Mouse (Mus musculus) kidney, embryonic 14.5 days (tissue): Measurements from ENCODE around the gene Myh2. TPM values are rescaled to one million over a fixed set of nuclear protein-coding genes. Genes with fewer than 3 reads are reported as not detected.

Experiments
- ATAC-seq: fragments of 200-750 bp; cut with Nextera tagmentation; 2 replicates; pipeline ENCODE4 v1.8.0; 2017; ENCODE audit warnings: moderate number of reproducible peaks, mild to moderate bottlenecking, moderate TSS enrichment, moderate library complexity; ENCODE audit not compliant: low FRiP score, low TSS enrichment
- H3K27ac ChIP-seq: fragments of 300-500 bp; sonication (generic); 2 replicates; pipeline ENCODE4 v1.5.1; 2014; ENCODE audit warnings: low read depth, mild to moderate bottlenecking, low read length, moderate library complexity, mixed read lengths
- H3K27me3 ChIP-seq: fragments of 300-500 bp; sonication (generic); 2 replicates; pipeline ENCODE4 v1.6.1; 2014; ENCODE audit warnings: mild to moderate bottlenecking, low read length; ENCODE audit not compliant: control insufficient read depth, insufficient read depth
- H3K36me3 ChIP-seq: fragments of 300-500 bp; sonication (generic); 2 replicates; pipeline ENCODE4 v1.6.1; 2014; ENCODE audit warnings: low read length, mixed read lengths; ENCODE audit not compliant: control insufficient read depth, insufficient read depth
- H3K4me1 ChIP-seq: fragments of 300-500 bp; sonication (generic); 2 replicates; pipeline ENCODE4 v1.6.1; 2014; ENCODE audit warnings: low read length, mixed read lengths; ENCODE audit not compliant: control insufficient read depth, insufficient read depth
- H3K4me2 ChIP-seq: fragments of 300-500 bp; sonication (generic); replicated peaks from 2 replicates; pipeline ENCODE4 v1.6.1; 2014; ENCODE audit warnings: low read depth, mild to moderate bottlenecking, low read length
- H3K4me3 ChIP-seq: fragments of 300-500 bp; sonication (generic); 2 replicates; pipeline ENCODE4 v1.5.1; 2014; ENCODE audit warnings: mild to moderate bottlenecking, low read length
- H3K9ac ChIP-seq: fragments of 300-500 bp; sonication (generic); 2 replicates; pipeline ENCODE4 v1.6.1; 2014; ENCODE audit warnings: low read depth, mild to moderate bottlenecking, low read length, moderate library complexity
- H3K9me3 ChIP-seq: fragments of 300-500 bp; sonication (generic); 2 replicates; pipeline ENCODE4 v1.6.1; 2016; ENCODE audit warnings: low read length; ENCODE audit not compliant: control insufficient read depth
- WGBS: fragments of 180-500 bp; shearing (Covaris S2); extraction: QIAGEN DNeasy Blood & Tissue Kit; methylation state at CpG from one replicate; pipeline ENCODE4 v1.1.7; 2014; 5-methylcytosine and 5-hydroxymethylcytosine counted together
- polyA plus RNA-seq: library from polyadenylated mRNA; unstranded; fragments of >200 nt; fragmentation: Nextera tagmentation; extraction: Ambion mirVana; gene quantifications from 2 replicates; pipeline ENCODE4 v1.2.1, GENCODE M21; 2014

The Myh2 gene
- polyA plus RNA-seq, 1 experiment from 2014 or later = not detected

DNA sequence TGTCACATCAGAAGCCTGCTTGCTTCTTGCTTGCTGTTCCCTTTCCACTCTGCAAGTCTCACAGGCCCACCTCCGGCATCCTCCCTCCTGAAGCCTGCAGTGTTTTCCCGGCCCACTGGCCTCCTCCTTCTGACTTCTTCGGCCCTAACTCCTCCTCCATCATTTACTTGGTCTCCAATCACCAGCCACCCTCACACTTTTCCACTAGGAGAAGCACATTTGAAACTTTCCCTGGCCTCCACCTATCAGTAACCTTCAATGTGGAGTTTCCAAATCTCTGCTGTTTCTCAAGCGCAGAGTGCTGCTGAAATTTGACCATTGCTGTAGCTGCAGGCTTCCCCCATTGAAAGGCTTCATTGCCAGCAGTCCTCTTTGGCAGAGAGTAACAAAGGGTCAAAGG is 28.8 kb upstream of the Myh2 start:
- 63% methylated on average over 4 of the region's 4 CpGs for WGBS
- Histone ChIP-seq H3K9ac (no peak overlapping the region), H3K36me3 (no peaks in the 10 kb centered on the region), H3K9me3 (no peaks in the 10 kb centered on the region), H3K4me3 (no peak overlapping the region), H3K27me3 (no peaks in the 10 kb centered on the region), H3K27ac (no peak overlapping the region), H3K4me1 (no peaks in the 10 kb centered on the region), H3K4me2 (no peak overlapping the region)
- ATAC-seq = no peak

GRCm38 (mm10) chr11:67143065-67143464 is 27.8 kb upstream of the Myh2 start:
- Histone ChIP-seq H3K27ac (no peak overlapping the region), H3K9me3 (no peaks in the 10 kb centered on the region), H3K36me3 (no peaks in the 10 kb centered on the region), H3K4me1 (no peaks in the 10 kb centered on the region), H3K27me3 (no peaks in the 10 kb centered on the region), H3K9ac (no peak overlapping the region), H3K4me3 (no peak overlapping the region), H3K4me2 (no peak overlapping the region)
- whole genome bisulfite sequencing = 77% methylated on average over 5 of the region's 5 CpGs
- no peak for ATAC-seq

DNA sequence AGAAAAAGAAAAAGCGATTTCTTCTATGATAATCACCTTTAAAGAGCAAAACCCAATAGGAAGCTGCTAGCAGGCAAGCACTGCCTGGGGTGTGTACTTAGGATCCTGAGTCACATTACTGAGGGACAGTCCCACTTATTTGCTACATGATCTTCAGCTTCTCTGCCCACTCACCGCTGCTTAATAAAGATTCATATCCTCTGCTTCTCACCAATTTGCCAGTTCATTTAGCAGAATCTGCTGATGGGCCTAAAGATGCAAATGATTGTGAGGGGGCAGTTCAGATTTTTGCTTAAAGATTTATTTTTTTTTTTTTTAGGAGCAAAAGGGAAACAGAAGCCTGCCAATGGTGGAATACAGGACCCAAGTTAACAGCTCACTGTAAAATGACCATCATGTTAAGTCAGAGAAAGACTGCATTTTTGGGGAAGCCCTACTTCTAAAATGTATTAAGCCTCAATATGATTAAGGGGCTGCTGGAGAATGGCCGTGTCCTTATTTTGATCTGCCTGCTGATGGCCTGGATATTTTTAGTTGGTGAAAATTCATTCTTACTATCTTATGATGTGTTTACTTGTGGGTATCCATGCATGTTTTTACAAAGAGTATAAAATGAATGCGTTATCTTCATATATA is 26.8 kb upstream of the Myh2 start:
- Histone ChIP-seq H3K4me3 (no peak overlapping the region), H3K9ac (no peak overlapping the region), H3K4me1 (no peaks in the 10 kb centered on the region), H3K27ac (no peak overlapping the region), H3K4me2 (no peak overlapping the region), H3K9me3 (no peaks in the 10 kb centered on the region), H3K36me3 (no peaks in the 10 kb centered on the region), H3K27me3 (no peaks in the 10 kb centered on the region)
- ATAC-seq = no peak
- WGBS = 92% methylated on average over 4 of the region's 4 CpGs

- no peaks in the 10 kb centered on the region for H3K27me3 ChIP-seq
- 73% methylated on average over 6 of the region's 6 CpGs for WGBS
Observed at GRCm38 (mm10) chr11:67144559-67145265, 26.1 kb upstream of the Myh2 start.

GRCm38 (mm10) chr11:67145482-67146408 is 25.1 kb upstream of the Myh2 start:
- H3K36me3 ChIP-seq = no peaks in the 10 kb centered on the region
- no peak overlapping the region for H3K9ac ChIP-seq
- H3K4me3 ChIP-seq = no peak overlapping the region
- H3K27me3 ChIP-seq = no peaks in the 10 kb centered on the region
- no peak for ATAC-seq
- WGBS = 91% methylated on average over 5 of the region's 5 CpGs
- H3K4me2 ChIP-seq = no peak overlapping the region
- no peak overlapping the region for H3K27ac ChIP-seq
- H3K9me3 ChIP-seq = no peaks in the 10 kb centered on the region
- no peaks in the 10 kb centered on the region for H3K4me1 ChIP-seq

More at GRCm38 (mm10) chr11:67144559-67145265, 26.1 kb upstream of the Myh2 start:
- no peaks in the 10 kb centered on the region for H3K36me3 ChIP-seq
- H3K9ac ChIP-seq = no peak overlapping the region
- no peak overlapping the region for H3K4me3 ChIP-seq
- H3K9me3 ChIP-seq = no peaks in the 10 kb centered on the region
- no peak overlapping the region for H3K4me2 ChIP-seq
- no peaks in the 10 kb centered on the region for H3K4me1 ChIP-seq
- ATAC-seq = no peak
- H3K27ac ChIP-seq = no peak overlapping the region

- no peak overlapping the region for H3K27ac ChIP-seq
- H3K36me3 ChIP-seq = no peaks in the 10 kb centered on the region
- H3K9ac ChIP-seq = no peak overlapping the region
- ATAC-seq = no peak
- H3K9me3 ChIP-seq = no peaks in the 10 kb centered on the region
- H3K27me3 ChIP-seq = no peaks in the 10 kb centered on the region
- no peak overlapping the region for H3K4me2 ChIP-seq
- 89% methylated on average over 4 of the region's 4 CpGs for WGBS
- H3K4me1 ChIP-seq = no peaks in the 10 kb centered on the region
- no peak overlapping the region for H3K4me3 ChIP-seq
Observed at GRCm38 (mm10) chr11:67146409-67147282, 24.2 kb upstream of the Myh2 start.

DNA sequence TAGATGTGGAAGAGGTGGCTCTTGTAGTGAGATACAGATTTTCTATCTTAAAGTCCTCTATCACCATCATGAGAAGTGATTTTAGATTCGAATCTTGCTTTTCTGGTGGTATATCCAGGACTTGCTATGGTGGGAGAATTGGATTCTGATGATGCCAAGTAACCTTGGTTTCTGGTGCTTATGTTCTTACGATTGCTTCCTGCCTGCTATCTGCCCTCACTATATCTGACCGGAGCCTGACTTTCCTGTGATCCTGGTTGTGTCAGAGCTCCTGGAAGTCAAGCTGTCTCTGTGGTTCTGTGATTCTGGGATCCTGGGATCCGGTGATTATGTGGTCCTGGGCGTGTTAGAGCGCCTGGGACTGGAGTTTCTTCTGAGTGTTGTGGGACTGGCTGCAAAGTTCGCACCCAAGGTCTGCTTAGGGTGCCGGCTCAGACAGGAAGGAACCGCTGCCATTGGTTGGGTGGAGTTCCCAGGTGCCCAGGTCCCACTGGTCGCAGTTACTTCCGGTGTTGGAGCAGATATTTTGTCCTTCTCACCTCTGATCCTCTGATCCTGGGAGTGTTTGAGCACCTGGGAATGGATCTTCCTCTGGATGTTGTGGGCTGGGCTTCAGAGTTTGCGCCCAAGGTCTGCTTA is 23.4 kb upstream of the Myh2 start:
- no peak overlapping the region for H3K4me2 ChIP-seq
- no peaks in the 10 kb centered on the region for H3K27me3 ChIP-seq
- H3K9ac ChIP-seq = no peak overlapping the region
- H3K27ac ChIP-seq = no peak overlapping the region
- no peaks in the 10 kb centered on the region for H3K36me3 ChIP-seq
- no peaks in the 10 kb centered on the region for H3K9me3 ChIP-seq
- H3K4me1 ChIP-seq = no peaks in the 10 kb centered on the region
- ATAC-seq = no peak
- WGBS = 91% methylated on average over 12 of the region's 12 CpGs
- H3K4me3 ChIP-seq = no peak overlapping the region

DNA sequence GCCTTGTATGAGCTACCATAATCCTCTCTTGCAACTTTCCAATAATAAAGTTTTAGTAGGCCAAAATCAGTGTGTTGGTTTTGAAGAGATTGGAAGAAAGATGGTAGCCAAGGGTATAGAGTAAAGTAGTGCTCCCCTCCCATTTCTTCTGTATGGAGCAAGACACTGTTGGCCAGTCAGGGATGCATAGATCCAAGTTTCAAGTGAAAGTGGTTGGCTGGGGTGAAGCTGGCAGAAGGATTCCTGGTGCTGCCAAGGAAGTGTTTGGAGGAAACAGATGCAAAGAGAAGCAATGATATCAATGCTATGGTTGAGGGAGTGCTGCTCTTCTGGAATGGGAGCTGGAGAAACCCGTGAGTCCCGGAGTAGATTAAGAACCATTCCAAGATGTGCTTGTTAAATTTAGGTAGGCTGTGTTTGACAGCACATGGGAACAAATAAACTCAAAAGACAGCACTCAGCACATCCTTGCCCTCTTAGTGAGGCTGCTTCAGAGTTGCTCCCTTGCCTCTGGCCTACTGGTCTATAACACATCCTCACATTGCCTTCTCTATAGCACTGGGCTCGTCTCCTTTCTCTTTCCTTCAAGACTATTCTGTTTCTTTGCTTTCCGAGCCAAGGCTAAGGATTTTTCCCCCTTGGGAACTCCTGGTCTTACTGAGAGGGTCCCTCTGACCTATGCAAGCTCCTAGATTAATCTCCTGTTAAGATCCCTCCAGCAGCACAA is 22.4 kb upstream of the Myh2 start:
- Histone ChIP-seq H3K4me1 (no peaks in the 10 kb centered on the region), H3K9me3 (no peaks in the 10 kb centered on the region), H3K4me3 (no peak overlapping the region), H3K27me3 (no peaks in the 10 kb centered on the region), H3K9ac (no peak overlapping the region), H3K4me2 (no peak overlapping the region), H3K36me3 (no peaks in the 10 kb centered on the region), H3K27ac (no peak overlapping the region)
- WGBS = 80% methylated on average over 4 of the region's 4 CpGs
- ATAC-seq = no peak
